Mouse (Mus musculus): ENCODE measurements at regions not wholly inside any gene's neighbourhood (a gene's known extent, or its start where the extent isn't known, plus 50 kb on each side); places are given as distances from the start of the nearest gene placed in this dataset.

- DNase-seq (ENCODE audit: low read depth, low spot score): no peak
- no peaks in the 10 kb centered on the region for H3K9me3 ChIP-seq (replicated peaks; ENCODE audit: insufficient read depth, low read length)
- no peaks in the 10 kb centered on the region for H3K79me2 ChIP-seq (ENCODE audit: control insufficient read depth, insufficient read depth, low read length, poor library complexity)
- H3K36me3 ChIP-seq (ENCODE audit: control insufficient read depth in 1 of 2, insufficient read depth in 2 of 2, low read length in 2 of 2): peaks cover 0 to 2% of the 10 kb centered on the region in 2 experiments; a peak in 2 of 4 replicates
- H3K4me1 ChIP-seq (ENCODE audit: control insufficient read depth in 1 of 2, insufficient read depth in 2 of 2, low read length in 2 of 2): peaks cover 0 to 13% of the 10 kb centered on the region in 2 experiments; a peak in 2 of 4 replicates
- H3K9ac ChIP-seq (ENCODE audit: control insufficient read depth, low read depth, low read length, poor library complexity, severe bottlenecking): no peak overlapping the region
- TF ChIP-seq ZC3H11A (IDR thresholded peaks at IDR 0.05; ENCODE audit: low read depth, low read length): no peak
- TF ChIP-seq MEF2A (IDR thresholded peaks at IDR 0.05; ENCODE audit: extremely low read depth, insufficient replicate concordance, low read depth, low read length, poor library complexity, severe bottlenecking): no peak
- no peaks in the 10 kb centered on the region for H3K27me3 ChIP-seq (ENCODE audit: control insufficient read depth in 1 of 2, insufficient read depth in 2 of 2, low read length in 2 of 2)
- H3K27ac ChIP-seq (ENCODE audit: control insufficient read depth, low read depth, low read length): no peak overlapping the region
- no peak overlapping the region for H3K4me3 ChIP-seq (ENCODE audit: control insufficient read depth in 1 of 2, insufficient read depth in 1 of 2, low read depth in 2 of 2, low read length in 2 of 2)
Measured at GRCm38 (mm10) chr9:57313876-57314275, 51.5 kb upstream of the 1700017B05Rik start.

- Histone ChIP-seq H3K4me3 (ENCODE audit: control insufficient read depth in 1 of 2, insufficient read depth in 1 of 2, low read depth in 2 of 2, low read length in 2 of 2) (no peak overlapping the region), H3K27me3 (ENCODE audit: control insufficient read depth in 1 of 2, insufficient read depth in 2 of 2, low read length in 2 of 2) (no peaks in the 10 kb centered on the region), H3K27ac (ENCODE audit: control insufficient read depth, low read depth, low read length) (no peak overlapping the region), H3K4me1 (ENCODE audit: control insufficient read depth in 1 of 2, insufficient read depth in 2 of 2, low read length in 2 of 2) (peaks cover 2 to 14% of the 10 kb centered on the region in 2 experiments; a peak in 2 of 4 replicates), H3K9me3 (replicated peaks; ENCODE audit: insufficient read depth, low read length) (no peaks in the 10 kb centered on the region), H3K36me3 (ENCODE audit: control insufficient read depth in 1 of 2, insufficient read depth in 2 of 2, low read length in 2 of 2) (peaks cover 0 to 7% of the 10 kb centered on the region in 2 experiments; a peak in 2 of 4 replicates), H3K79me2 (ENCODE audit: control insufficient read depth, insufficient read depth, low read length, poor library complexity) (no peaks in the 10 kb centered on the region), H3K9ac (ENCODE audit: control insufficient read depth, low read depth, low read length, poor library complexity, severe bottlenecking) (no peak overlapping the region)
- no peak for TF ChIP-seq ZNF384 (IDR thresholded peaks at IDR 0.05; ENCODE audit: low read depth, low read length)
- no peak for TF ChIP-seq POLR2AphosphoS2 (IDR thresholded peaks at IDR 0.05; ENCODE audit: low read length)
- TF ChIP-seq KAT2A (conservative IDR thresholded peaks at IDR 0.05; ENCODE audit: low read depth, low read length): no peak
- TF ChIP-seq TAL1 (IDR thresholded peaks at IDR 0.05; ENCODE audit: low read length): no peak
- TF ChIP-seq ZKSCAN1 (IDR thresholded peaks at IDR 0.05; ENCODE audit: low read depth, low read length): no peak
- no peak for TF ChIP-seq SIN3A (IDR thresholded peaks at IDR 0.05; ENCODE audit: low read length)
- TF ChIP-seq GABPA (IDR thresholded peaks at IDR 0.05; ENCODE audit: low read depth, low read length): no peak
- no peak for TF ChIP-seq SMC3 (IDR thresholded peaks at IDR 0.05; ENCODE audit: low read depth, low read length)
- TF ChIP-seq POLR2AphosphoS5 (IDR thresholded peaks at IDR 0.05; ENCODE audit: borderline replicate concordance, low read depth, low read length): no peak
- TF ChIP-seq MYC (IDR thresholded peaks at IDR 0.05; ENCODE audit: low read depth, low read length): no peak
- no peak for TF ChIP-seq MYB (IDR thresholded peaks at IDR 0.05; ENCODE audit: low read depth, low read length)
- no peak for TF ChIP-seq CHD2 (IDR thresholded peaks at IDR 0.05; ENCODE audit: low read length)
- TF ChIP-seq GATA1 (IDR thresholded peaks at IDR 0.05; ENCODE audit: low read depth, low read length): no peak
- TF ChIP-seq JUND (IDR thresholded peaks at IDR 0.05; ENCODE audit: low read depth, low read length): no peak
- no peak for TF ChIP-seq MAFK (IDR thresholded peaks at IDR 0.05; ENCODE audit: borderline replicate concordance, low read depth, low read length)
- no peak for TF ChIP-seq TBP (IDR thresholded peaks at IDR 0.05; ENCODE audit: low read depth, low read length)
- TF ChIP-seq USF2 (IDR thresholded peaks at IDR 0.05; ENCODE audit: borderline replicate concordance in 1 of 2, insufficient read depth in 1 of 2, low read depth in 1 of 2, low read length in 2 of 2): no peak
- no peak for TF ChIP-seq MAZ (IDR thresholded peaks at IDR 0.05; ENCODE audit: low read depth, low read length)
- TF ChIP-seq NRF1 (IDR thresholded peaks at IDR 0.05; ENCODE audit: insufficient read depth, low read depth, low read length, poor library complexity, severe bottlenecking): no peak
- TF ChIP-seq POLR2A (IDR thresholded peaks at IDR 0.05; ENCODE audit: control insufficient read depth in 1 of 2, insufficient read depth in 1 of 2, low read depth in 1 of 2, low read length in 2 of 2, poor library complexity in 1 of 2): no peak
- no peak for DNase-seq (ENCODE audit: low read depth, low spot score)
Measured at GRCm38 (mm10) chr9:57312521-57312920, 50.1 kb upstream of the 1700017B05Rik start.
